Mouse (Mus musculus) retina, embryonic 14.5 days (tissue): ENCODE measurements around the gene Fbxw10.
A peak's percentile ranks its signal among the peaks of the same experiment; 100 is the strongest.

Experiments
- DNase-seq: peaks from one replicate; pipeline ENCODE4 v3.0.0-alpha.2; 2015; ENCODE audit warnings: low spot score

Fbxw10 gene

DNA sequence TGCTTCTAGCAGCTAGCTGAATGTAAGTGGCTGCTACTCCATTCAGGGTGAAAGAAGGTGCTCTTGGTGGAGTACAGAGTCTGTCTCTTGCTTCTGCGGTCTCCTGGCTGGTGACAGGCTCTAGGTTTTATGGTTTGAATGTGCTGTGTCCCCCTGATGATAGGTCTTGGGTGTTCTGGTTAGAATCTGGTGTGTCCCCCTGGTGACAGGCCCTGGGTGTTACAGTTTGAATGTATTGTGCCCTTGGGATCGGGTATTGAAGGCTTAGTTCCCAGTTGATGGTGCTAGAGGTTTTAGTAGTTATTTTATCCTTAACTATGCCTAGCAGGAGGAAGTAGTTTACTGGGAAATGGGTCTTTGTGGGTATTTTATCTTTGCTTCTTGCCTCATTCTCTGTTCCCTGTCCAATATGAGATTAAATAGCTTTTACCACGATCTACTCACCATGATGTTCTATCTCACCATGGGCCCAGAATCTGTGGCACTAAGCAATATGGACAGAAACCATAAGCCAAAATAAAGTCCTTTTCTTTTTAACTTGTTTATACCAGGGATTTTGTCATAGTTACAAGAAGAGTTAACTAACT, 62.9 kb downstream of the Fbxw10 start:
- DNase-seq: peak; percentile 27

DNA sequence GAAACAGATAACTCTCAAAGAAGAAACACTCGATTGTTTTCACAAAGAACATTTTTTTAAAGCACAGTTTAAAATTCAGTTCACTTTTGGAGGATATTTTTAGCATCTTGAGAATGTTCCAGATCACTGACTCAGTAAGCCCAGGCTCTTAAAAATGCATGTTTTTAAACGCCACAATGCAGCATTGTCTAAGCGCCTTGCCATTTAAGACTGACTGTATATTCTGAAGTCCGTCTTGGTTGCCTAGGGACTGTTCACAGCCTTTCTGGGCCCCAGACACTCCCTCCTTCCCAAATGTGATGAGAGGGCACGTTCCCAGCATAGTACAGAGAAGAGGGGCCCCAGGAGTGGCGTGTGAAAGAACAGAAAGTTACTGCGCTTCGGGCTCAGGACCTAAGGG, 64.5 kb downstream of the Fbxw10 start:
- no peak for DNase-seq

DNA sequence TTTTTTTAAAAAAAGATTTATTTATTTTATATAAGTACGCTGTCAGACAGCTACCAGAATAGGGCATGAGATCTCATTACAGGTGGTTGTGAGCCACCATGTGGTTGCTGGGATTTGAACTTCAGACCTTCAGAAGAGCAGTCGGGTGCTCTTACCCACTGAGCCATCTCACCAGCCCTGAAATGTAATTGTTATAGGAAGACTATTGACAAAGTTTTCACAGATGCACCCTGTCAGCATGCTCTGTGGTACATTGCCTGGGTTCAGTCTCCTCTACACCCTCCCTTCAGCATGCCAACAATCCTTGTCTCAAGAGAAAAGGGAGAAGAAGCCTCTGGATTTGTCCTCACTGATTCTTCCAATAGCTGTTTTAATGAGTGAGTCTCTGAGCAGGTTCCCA, 66.3 kb downstream of the Fbxw10 start:
- DNase-seq: no peak

DNA sequence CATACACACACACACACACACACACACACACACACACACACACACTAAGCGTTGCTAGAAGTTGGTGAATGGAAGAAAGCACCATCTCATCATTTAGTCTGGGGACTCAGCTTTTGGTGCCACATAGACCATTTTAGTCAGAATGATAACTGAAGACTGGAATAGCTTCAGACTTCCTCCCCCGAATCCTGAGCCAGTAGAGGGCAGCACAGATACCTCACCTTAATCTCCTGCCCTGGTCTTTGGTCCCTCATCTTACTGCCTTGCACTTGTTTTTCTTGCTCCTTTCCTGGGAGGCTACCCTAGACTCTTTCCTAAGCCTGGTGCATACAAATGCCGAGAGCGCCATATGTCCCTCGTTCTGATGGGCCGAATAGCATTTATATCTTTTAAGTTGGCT, 67.7 kb downstream of the Fbxw10 start:
- peak; percentile 42 for DNase-seq

DNA sequence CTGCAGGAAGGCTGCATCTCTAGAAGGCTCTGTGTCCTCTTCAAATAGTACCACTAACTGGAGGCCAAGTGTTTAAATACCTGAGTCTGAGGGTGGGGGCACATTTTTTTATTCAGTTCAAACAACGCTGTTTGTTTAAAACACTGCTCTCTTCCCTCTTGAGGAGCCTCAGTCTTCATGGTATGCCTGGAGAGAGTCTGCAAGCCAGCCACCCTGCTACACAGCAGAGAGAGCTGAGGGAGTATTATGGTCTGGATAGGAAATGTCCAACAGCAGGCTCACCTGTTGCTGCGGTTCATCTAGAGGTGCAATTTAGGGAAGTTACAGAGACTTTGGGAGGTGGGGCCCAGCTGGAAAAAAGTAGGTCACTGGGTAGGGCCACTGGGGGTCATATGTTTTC, 68.6 kb downstream of the Fbxw10 start:
- no peak for DNase-seq

DNA sequence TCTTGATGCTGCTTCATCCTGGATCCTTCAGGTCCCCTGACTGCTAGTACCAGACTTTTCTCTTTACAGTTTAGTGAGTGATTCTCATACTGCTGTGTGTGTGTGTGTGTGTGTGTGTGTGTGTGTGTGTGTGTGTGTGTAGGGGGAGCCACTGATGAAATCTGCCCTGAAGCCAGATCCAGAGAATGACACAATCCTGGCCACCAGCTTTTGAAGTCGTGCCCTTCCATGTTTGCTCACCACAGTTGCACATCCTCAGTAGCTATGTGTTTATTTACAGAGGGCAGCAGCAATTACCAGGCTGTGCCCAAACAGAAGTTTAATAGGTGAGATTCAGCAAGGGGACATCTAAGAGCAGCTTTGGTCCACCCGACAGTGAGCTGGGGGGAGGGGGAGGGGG, 69.9 kb downstream of the Fbxw10 start:
- no peak for DNase-seq

DNA sequence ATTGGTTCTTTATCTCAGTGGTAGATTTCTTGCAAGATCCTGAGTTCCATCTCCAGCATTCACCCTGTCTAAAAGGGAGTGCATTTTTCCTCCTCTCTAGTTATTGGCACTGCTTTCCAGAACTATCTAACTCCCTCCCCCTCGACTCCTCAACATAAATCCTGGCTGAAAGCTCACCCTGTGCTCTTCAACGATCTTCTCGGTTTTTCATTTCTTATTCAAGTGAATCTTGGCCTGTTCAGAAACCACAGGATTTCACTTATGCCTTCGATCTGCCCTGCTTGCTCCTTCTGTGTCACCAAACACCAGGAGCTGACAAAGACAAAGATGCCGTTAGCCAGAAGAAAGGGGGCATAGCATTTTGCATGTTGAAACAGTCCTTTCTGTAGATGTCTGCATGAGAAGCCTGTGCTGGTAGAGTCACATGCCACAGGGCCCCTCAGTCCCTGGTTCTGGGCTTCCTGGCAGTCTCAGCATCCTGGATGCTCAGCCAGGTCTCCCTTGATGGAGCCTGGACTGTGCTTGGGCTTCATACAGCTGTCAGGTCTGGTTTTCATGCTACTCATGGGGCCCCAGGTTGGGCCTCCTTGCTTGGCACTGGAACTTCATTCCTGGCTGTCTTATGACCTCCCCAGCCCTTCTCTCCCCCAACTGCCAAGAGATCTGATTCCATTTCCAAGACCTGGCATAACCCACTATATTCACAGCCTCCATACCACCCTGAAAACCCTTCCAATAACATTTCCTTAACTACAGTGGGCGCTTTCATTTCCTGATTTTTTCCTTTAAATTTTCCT, 73.3 kb downstream of the Fbxw10 start:
- no peak for DNase-seq

DNA sequence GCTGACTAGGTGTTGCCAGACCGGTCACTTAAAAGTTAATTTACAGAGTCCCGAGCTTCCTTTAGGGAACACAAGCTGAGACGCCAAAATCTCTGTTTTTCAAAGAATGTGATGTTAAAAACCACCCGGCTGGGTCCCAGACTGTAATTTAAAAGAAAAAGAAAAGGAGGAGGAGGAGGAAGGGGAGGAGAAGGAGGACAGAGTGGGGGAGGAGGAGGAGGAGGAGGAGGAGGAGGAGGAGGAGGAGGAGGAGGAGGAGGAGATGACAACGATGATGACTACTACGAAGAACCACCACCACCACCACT, 73.8 kb downstream of the Fbxw10 start:
- DNase-seq: no peak

DNA sequence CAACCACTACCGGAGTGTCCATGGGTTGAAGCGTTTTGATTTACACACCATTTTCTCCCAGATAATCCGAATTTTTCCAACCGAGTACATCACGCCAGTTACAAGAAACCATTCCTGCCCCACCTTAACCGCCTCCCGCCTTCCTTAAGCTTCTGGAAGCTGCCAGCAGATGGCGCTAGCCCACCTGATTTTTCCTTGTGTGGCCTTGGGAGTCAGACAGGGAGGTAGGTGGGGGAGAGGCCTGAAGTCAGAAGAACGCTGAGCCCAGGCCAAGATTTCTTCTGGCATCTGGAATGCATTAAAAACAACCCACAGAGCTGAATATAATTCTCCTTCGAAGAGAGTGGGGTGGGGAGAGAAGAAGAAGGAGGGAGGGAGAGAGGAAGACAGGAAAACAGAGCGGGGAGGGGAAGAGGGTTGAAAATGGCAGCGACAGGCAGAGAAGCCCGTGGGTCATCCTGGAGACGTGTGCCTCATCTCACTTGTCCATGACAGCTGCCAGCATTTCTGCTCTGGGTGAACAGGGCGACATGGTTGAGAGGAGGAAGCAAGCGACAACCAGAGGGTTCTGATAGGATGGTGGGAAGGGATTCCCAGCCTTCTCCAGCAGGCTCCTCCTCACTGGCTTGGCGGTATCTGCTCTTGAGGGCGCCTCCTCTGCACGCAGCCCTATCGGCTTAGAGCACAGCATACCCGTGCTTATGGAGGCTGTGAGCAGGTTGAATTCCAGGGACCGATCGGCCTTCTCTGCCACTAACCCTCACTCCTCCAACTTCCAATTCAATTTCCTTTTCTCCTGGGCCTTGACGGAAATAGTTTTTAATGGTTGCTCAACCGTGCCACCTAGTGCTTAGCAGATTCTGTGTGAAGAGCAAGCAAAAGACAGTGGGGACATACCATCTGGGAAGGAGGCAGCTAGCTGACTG, 74.4 kb downstream of the Fbxw10 start:
- peak; percentile 95 for DNase-seq

DNA sequence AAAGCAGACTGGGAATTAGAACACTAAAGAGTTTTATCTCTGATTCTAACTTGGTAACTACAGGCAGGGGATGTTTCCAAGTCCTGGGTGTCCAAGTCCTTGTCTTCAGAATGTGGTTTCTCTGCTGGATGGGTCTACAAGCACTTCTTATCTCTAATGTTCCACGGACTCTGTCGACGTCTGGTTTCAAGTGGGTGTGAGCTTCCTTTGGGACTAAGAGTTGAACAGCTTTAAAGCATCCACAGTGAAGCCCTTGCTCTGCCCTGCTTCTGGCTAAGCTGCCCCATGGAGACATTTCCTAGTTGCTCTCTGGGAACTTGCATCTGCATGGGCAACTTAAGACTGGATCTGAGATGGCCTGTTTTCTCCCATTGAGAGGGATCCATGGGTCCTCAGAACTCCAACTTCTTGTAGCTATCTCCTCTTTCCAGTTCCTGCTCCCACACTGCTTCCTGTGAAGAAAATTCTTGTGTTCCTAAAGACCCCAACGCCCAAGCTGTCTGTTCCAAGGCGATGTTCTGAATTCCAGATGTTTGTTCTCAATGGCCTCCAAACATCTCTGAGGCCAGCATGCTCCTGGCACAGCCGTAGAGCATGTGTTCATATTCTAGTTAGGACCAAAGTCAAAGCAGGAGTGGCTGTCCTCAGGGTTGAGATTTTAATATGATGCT, 77.4 kb downstream of the Fbxw10 start:
- DNase-seq: no peak
